Mouse (Mus musculus): ENCODE measurements around the gene Cpsf2.
"Not testable (repeated sequence)": the region's sequence is repeated elsewhere in the genome, so short reads cannot be mapped to it uniquely, and the experiment has no call there.

Cpsf2 gene

GRCm38 (mm10) chr12:101975601-101976571 lies at the start of gene Cpsf2:
Gene Cpsf2, plus strand, starts transcription at chr12:101975988.
- peak; percentile 72 to 75 for DNase-seq (ENCODE audit: low spot score in 2 of 2)

- DNase-seq (ENCODE audit: low spot score in 2 of 2) = no peak
Measured at GRCm38 (mm10) chr12:101928423-101928822, 47.4 kb upstream of the Cpsf2 start.

- DNase-seq (ENCODE audit: low spot score in 2 of 2) = no peak
Measured at GRCm38 (mm10) chr12:101935223-101935622, 40.6 kb upstream of the Cpsf2 start.

- no peak for DNase-seq (ENCODE audit: low spot score in 2 of 2)
Measured at GRCm38 (mm10) chr12:101937572-101937971, 38.2 kb upstream of the Cpsf2 start.

- peak in 1 of 2 experiments; percentile 23 for DNase-seq (ENCODE audit: low spot score in 2 of 2)
Measured at GRCm38 (mm10) chr12:101947986-101948385, 27.8 kb upstream of the Cpsf2 start.

GRCm38 (mm10) chr12:101948801-101949200 lies 27.0 kb upstream of the Cpsf2 start:
- no peak for DNase-seq (ENCODE audit: low spot score in 2 of 2)

GRCm38 (mm10) chr12:101955821-101956220 lies 20.0 kb upstream of the Cpsf2 start:
- not testable (repeated sequence) for DNase-seq (ENCODE audit: low spot score in 2 of 2)

- DNase-seq (ENCODE audit: low spot score in 2 of 2) = no peak
Measured at GRCm38 (mm10) chr12:101957079-101957941, 18.5 kb upstream of the Cpsf2 start.

GRCm38 (mm10) chr12:101957942-101958544 lies 17.7 kb upstream of the Cpsf2 start, which contains the start of gene Atxn3:
Gene Atxn3, minus strand, starts transcription at chr12:101958246.
- DNase-seq (ENCODE audit: low spot score in 2 of 2) = peak; percentile 96 to 97

- DNase-seq (ENCODE audit: low spot score in 2 of 2) = no peak
Measured at GRCm38 (mm10) chr12:101958556-101958955, 17.2 kb upstream of the Cpsf2 start.

- DNase-seq (ENCODE audit: low spot score in 2 of 2) = not testable (repeated sequence)
Measured at GRCm38 (mm10) chr12:101958960-101959780, 16.6 kb upstream of the Cpsf2 start.

- DNase-seq (ENCODE audit: low spot score in 2 of 2) = no peak
Measured at GRCm38 (mm10) chr12:101971311-101971710, 4.5 kb upstream of the Cpsf2 start.

- no peak for DNase-seq (ENCODE audit: low spot score in 2 of 2)
Measured at GRCm38 (mm10) chr12:101972230-101972629, 3.6 kb upstream of the Cpsf2 start.

- no peak for DNase-seq (ENCODE audit: low spot score in 2 of 2)
Measured at GRCm38 (mm10) chr12:101974571-101974970, 1.2 kb upstream of the Cpsf2 start.

- no peak for DNase-seq (ENCODE audit: low spot score in 2 of 2)
Measured at GRCm38 (mm10) chr12:101975167-101975600, 604 bp upstream of the Cpsf2 start.

- DNase-seq (ENCODE audit: low spot score in 2 of 2) = no peak
Measured at GRCm38 (mm10) chr12:101976651-101977403, 1.0 kb downstream of the Cpsf2 start.

GRCm38 (mm10) chr12:101977404-101977915 lies 1.7 kb downstream of the Cpsf2 start:
- no peak for DNase-seq (ENCODE audit: low spot score in 2 of 2)

- no peak for DNase-seq (ENCODE audit: low spot score in 2 of 2)
Measured at GRCm38 (mm10) chr12:101978162-101978561, 2.4 kb downstream of the Cpsf2 start.

- no peak for DNase-seq (ENCODE audit: low spot score in 2 of 2)
Measured at GRCm38 (mm10) chr12:101978588-101978987, 2.8 kb downstream of the Cpsf2 start.

All from right cerebral cortex, postnatal 36 days (tissue).